Mouse (Mus musculus) WW6 (cell line): ENCODE measurements around the gene Ghsr.
A peak's percentile ranks its signal among the peaks of the same experiment; 100 is the strongest.
"Not testable (repeated sequence)": the region's sequence is repeated elsewhere in the genome, so short reads cannot be mapped to it uniquely, and the experiment has no call there.

Experiments used
- DNase-seq: peaks from one replicate; pipeline ENCODE4 v3.0.0-alpha.2; 2013; ENCODE audit warnings: low read depth, low spot score

Ghsr gene

GRCm38 (mm10) chr3:27371276-27371621, at the start of gene Ghsr:
Gene Ghsr (plus strand): TSS chr3:27371351.
- DNase-seq: no peak

- DNase-seq: no peak
Measured at GRCm38 (mm10) chr3:27322591-27322990, 48.6 kb upstream of the Ghsr start.

- DNase-seq: no peak
Measured at GRCm38 (mm10) chr3:27323551-27323950, 47.6 kb upstream of the Ghsr start.

GRCm38 (mm10) chr3:27326633-27327191, 44.4 kb upstream of the Ghsr start:
- DNase-seq: no peak

- no peak for DNase-seq
Measured at GRCm38 (mm10) chr3:27330706-27331105, 40.4 kb upstream of the Ghsr start.

- no peak for DNase-seq
Measured at GRCm38 (mm10) chr3:27338437-27338836, 32.7 kb upstream of the Ghsr start.

- DNase-seq: no peak
Measured at GRCm38 (mm10) chr3:27338887-27339286, 32.3 kb upstream of the Ghsr start.

GRCm38 (mm10) chr3:27340757-27341156, 30.4 kb upstream of the Ghsr start:
- DNase-seq: no peak

- no peak for DNase-seq
Measured at GRCm38 (mm10) chr3:27342462-27342861, 28.7 kb upstream of the Ghsr start.

- DNase-seq: peak; percentile 36
Measured at GRCm38 (mm10) chr3:27345526-27345925, 25.6 kb upstream of the Ghsr start.

GRCm38 (mm10) chr3:27348462-27348861, 22.7 kb upstream of the Ghsr start:
- DNase-seq: no peak

GRCm38 (mm10) chr3:27351105-27351504, 20.0 kb upstream of the Ghsr start:
- no peak for DNase-seq

- DNase-seq: no peak
Measured at GRCm38 (mm10) chr3:27359100-27359720, 11.9 kb upstream of the Ghsr start.

- no peak for DNase-seq
Measured at GRCm38 (mm10) chr3:27370125-27370524, 1.0 kb upstream of the Ghsr start.

GRCm38 (mm10) chr3:27370582-27371275, 422 bp upstream of the Ghsr start:
- DNase-seq: no peak

- no peak for DNase-seq
Measured at GRCm38 (mm10) chr3:27371725-27372650, 837 bp downstream of the Ghsr start.

- DNase-seq: no peak
Measured at GRCm38 (mm10) chr3:27374396-27374795, 3.2 kb downstream of the Ghsr start.

- no peak for DNase-seq
Measured at GRCm38 (mm10) chr3:27377935-27378334, 6.8 kb downstream of the Ghsr start.

- DNase-seq: no peak
Measured at GRCm38 (mm10) chr3:27384836-27385235, 13.7 kb downstream of the Ghsr start.

GRCm38 (mm10) chr3:27389923-27390322, 18.8 kb downstream of the Ghsr start:
- DNase-seq: no peak

- DNase-seq: not testable (repeated sequence)
Measured at GRCm38 (mm10) chr3:27400996-27401395, 29.8 kb downstream of the Ghsr start.

GRCm38 (mm10) chr3:27406440-27406839, 35.3 kb downstream of the Ghsr start:
- peak; percentile 20 for DNase-seq
